Mouse (Mus musculus) urinary bladder, postnatal 36 days (tissue): ENCODE results near the gene Lhx5.

Experiments used
- DNase-seq, 2 experiments: peaks; one replicate each; pipeline ENCODE4 v3.0.0; 2022; ENCODE audit warnings: low spot score in 2 of 2, mixed read lengths in 1 of 2

Lhx5 gene

GRCm38 (mm10) chr5:120432486-120433015 is 1.1 kb downstream of the Lhx5 start:
- DNase-seq: no peak

DNA sequence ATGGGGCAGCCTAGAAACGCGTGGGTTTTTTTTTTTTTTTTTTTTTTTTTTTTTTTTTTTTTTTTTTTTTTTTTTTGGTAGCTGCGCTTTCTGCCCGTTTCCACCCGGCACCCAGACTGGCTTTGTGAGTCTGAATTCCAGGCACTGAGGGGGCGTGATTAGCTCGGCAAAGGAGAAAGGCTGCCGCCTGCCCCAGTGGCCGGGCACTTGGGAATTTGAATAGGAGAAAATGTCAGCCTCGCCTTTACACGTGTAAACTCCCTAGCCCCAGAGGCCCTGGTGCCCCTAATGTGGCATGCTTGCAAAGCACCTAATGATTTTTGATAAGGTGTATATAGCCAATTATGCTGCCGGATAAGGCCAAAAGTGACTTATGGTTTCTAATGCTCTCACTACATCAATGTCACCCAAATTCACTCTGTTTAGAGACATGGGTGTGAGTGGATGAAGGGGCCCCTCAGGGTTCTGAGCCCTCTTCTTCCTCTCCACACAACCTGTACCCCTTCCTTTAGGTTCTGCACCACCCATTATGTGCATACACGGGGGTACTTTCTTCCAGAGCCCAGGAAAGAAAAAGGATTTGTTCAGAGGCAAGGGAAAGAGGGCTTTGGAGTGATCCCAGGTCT is 1.7 kb downstream of the Lhx5 start:
- no peak for DNase-seq

DNA sequence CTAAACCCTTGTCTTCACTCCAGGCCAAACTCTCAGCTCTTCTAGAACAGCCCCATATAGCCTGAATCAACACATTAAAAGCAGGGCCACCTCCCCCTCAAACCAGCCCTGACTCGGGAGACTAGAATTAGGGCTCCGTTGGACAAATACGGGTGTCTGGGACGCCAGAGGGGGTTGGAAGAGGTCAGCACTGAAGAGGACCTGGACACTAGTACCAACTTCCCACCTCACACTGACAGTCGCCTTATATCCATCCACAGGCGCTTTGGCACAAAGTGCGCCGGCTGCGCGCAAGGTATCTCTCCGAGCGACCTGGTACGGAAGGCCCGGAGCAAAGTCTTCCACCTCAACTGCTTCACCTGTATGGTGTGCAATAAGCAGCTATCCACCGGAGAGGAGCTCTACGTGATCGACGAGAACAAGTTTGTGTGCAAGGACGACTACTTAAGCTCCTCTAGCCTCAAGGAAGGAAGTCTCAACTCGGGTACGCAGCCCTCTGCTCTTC is 2.8 kb downstream of the Lhx5 start:
- DNase-seq: no peak

- DNase-seq: no peak
Observed at GRCm38 (mm10) chr5:120435006-120435681, 3.6 kb downstream of the Lhx5 start.

DNA sequence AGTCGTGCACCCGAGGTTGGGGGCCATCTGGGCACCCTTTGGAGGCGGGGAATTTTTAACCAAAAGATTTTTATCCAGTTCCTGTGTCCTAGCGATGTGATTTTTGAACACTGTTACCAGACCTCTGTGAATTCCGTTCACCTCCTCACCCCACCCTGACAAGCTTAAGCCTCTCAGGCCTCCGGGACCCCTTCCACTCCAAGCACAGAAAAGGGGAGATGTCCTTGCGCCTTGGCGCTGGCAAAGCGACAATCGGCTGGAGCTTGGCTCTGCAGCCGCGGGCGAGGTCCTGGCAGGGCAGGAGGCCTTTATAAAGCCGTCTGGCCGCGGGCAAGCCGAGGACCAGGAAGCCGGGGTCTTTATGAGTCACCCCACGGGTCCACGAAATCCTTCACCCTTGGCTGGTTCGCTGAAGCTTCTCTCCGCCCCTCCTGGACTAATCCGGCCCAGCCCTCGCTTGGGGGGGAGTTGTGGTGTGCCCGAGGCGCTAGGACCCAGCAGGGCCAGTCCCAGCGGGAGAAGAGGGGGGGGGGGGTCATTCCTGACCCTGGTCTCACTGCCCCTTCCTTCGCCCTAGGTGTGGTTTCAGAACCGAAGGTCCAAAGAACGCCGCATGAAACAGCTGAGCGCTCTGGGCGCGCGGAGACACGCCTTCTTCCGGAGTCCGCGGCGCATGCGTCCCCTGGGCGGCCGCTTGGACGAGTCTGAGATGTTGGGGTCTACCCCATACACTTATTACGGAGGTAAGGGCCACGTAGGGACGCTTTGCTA is 4.4 kb downstream of the Lhx5 start:
- no peak for DNase-seq

GRCm38 (mm10) chr5:120436885-120437495 is 5.5 kb downstream of the Lhx5 start:
- DNase-seq: no peak

DNA sequence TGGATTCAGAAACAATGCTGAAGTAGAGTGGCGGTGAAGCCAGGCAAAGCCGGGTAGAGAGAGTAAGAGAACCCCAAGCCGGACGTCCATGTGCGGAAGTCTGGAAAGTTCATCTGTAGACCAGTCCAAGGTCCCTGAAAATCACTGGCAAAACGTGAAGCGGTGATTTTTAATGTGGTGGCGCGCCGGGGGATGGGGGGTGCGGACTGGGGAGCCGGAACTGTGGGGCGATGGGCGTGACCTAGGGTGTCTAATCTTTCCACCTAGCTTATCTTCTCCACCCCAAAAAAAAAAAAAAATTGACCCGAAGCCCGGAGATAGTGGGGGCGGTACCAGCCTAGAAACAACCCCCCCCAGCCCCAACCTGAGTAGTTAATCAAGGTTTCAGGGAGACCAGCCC is 6.0 kb downstream of the Lhx5 start:
- no peak for DNase-seq

GRCm38 (mm10) chr5:120437986-120438385 is 6.5 kb downstream of the Lhx5 start:
- no peak for DNase-seq

DNA sequence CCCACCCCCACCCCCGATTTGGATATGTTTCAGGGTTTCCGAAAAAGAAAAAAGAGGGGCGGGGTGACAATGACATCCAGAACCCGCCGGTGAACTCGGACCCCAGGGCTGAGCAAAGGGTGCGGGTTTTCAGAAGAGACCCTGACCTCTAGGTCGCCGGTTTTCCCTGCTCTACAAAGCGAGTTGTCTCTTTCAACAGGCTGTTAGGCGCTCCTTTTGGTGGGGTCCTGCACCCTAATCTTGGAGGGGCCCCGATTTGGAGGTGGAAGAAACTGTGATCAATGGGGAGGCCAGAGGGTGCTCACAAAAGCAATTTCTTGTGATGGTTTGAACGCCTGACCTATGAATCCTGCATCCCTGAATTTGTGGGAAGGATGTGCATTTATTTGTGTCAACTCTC is 7.0 kb downstream of the Lhx5 start:
- DNase-seq: no peak

DNA sequence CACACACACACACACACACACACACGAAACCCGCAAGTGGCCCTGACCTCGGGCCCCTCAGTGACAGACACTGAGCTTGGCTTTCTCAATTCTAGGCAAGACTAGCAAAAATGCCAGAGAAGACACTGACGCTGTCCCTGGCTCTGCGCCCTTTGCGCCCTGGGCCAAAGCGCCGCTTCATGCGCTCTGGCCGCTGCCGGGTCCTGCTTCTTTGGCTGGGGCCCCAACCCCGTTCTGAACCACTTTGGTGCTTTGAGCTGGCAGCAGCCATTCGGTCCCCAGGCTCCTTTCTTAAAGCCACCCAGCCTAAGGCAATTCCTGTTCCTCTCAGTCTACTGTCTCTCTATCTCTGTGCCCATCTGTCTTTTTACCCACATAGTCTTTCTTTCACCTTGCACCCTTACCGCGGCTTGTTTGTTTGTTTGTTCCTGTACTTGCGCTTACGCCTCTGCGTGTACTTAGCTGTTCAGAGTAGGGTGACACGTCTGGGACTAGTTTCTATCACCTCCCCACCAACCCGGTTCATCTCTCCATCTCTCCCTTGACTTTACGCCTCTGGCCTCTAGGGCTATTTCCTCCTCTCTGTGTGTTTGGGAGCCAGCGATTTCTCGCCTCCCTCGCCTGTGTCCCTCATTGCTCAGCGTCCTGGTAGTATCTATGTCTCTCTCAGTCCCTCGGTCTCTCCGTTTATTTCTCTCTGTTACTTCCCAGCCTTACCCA is 7.7 kb downstream of the Lhx5 start:
- no peak for DNase-seq

DNA sequence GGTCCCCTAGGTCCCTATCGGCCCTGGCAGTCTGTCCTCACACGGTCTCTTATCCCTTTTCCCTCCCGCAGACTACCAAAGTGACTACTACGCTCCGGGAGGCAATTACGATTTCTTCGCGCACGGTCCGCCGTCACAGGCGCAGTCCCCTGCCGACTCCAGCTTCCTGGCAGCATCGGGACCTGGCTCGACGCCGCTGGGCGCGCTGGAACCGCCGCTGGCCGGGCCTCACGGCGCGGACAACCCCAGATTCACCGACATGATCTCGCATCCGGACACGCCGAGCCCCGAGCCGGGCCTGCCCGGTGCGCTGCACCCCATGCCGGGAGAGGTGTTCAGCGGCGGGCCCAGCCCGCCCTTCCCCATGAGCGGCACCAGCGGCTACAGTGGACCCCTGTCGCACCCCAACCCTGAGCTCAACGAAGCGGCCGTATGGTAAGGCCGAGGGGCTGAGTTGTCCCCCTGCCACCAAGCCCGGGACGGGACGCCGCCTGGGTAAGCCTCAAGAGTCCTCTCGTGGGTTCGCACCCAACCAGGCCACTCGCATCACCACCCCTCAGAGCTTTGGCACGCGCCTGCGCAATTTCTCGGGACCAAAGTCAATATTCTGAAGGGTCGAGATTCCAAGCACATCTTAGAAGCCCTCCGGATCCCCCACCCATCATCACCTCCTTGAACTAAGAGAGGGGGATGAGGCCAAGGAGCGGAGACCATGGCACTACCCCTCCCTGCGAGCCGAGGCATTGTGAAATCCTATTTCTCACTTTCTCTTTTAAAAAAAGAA is 8.6 kb downstream of the Lhx5 start:
- no peak for DNase-seq

DNA sequence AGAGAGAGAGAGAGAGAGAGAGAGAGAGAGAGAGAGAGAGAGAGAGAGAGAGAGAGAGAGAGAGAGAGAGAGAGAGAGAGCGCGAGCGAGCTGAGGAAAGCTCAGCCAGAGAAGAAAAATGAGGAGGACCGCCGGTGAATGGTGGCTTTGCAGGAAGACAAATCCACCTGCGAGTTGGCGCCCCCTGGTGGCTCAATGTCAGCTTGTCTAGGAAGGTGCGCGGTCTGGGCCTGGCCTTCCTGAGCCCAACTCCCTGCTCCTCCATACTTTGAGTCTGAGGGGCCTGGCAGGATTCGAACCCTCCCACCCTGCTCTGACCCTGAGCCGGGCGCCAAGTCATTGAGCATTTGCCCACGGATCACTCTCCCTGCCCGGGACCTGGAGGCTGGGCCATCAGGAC is 9.2 kb downstream of the Lhx5 start:
- peak; percentile 82 to 86 for DNase-seq

DNA sequence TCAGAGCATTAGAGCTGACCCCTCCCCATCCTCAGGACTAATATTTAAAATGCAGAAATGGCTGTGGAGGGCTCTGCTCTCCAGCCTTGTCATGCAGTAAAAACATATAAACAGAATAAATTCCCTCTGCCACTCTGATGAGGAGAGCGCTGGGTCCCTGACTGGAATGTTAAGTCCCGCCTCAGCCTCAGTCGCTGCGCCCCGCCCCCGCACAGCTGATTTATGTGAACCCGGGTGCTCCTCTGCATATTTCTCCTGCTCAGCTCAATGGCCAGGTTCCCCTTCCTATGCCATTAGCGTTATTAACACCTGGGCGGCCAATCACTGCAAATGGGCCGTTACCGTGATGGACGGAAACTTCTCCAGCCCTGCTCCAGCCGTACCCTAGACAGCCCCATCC is 15.8 kb downstream of the Lhx5 start:
- DNase-seq: no peak

DNA sequence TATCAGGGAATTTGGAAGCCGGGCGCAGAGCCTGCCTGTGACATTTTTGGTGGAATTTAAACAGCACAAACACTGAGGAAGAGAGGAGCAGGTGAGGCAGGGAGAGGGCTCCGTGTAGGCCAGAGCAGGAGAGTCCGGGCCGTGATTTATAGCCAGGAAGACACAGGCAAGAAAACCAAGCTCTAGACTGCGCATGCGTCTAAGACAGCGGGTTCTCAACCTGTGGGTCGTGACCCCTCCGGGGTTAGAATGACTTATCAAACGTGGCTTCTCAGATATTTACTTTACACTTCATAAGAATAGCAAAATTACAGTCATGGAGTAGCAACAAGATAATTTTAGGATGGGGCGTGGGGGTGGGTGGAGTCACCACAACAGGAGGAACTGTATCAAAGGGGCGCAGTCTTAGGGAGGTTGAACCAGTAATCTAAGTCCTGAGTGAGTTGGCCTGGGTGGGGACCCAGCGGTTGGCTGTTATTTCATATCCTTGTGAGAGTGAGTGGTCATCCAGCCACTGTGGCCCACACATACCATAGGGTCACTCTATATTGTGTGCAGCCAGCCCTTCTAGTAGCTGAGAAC is 23.3 kb downstream of the Lhx5 start:
- no peak for DNase-seq

GRCm38 (mm10) chr5:120456253-120456652 is 24.8 kb downstream of the Lhx5 start:
- no peak for DNase-seq

- DNase-seq: no peak
Observed at GRCm38 (mm10) chr5:120456841-120457554, 25.5 kb downstream of the Lhx5 start.

DNA sequence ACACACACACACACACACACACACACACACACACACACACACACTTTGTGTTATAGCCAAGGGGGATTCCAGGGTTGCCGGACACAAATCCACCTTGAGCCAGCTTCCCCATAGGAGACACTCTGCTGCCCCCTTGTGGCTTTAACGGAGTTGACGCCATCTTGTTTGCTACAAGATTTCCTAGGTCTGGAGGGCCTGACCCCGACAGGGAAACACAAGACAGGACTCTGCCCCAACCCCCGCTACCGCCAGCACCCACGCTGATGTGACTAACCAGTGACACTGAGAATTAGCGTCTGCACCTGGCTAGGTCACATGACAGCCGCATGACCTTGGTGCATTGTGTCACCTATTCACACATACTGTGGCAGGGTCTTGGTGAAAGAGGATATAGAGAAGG is 26.1 kb downstream of the Lhx5 start:
- DNase-seq: peak in 1 of 2 experiments; percentile 35

- no peak for DNase-seq
Observed at GRCm38 (mm10) chr5:120459133-120459532, 27.6 kb downstream of the Lhx5 start.

GRCm38 (mm10) chr5:120461902-120462301 is 30.4 kb downstream of the Lhx5 start:
- DNase-seq: no peak

GRCm38 (mm10) chr5:120464321-120464720 is 32.8 kb downstream of the Lhx5 start:
- no peak for DNase-seq
